Mouse (Mus musculus) bone marrow, adult 2 months (tissue): ENCODE results near the gene Stk4.

Experiments
- CTCF ChIP-seq: fragments of 200-500 bp; IDR thresholded peaks from 2 replicates; pipeline ENCODE4 v1.5.1; 2011; ENCODE audit warnings: low read length, control low read depth; ENCODE audit not compliant: control insufficient read depth, insufficient read depth
- POLR2A ChIP-seq: fragments of 200-500 bp; IDR thresholded peaks from 2 replicates; pipeline ENCODE4 v1.6.1; 2011; ENCODE audit warnings: low read depth, mild to moderate bottlenecking, control low read depth, low read length, borderline replicate concordance; ENCODE audit not compliant: control insufficient read depth

DNA sequence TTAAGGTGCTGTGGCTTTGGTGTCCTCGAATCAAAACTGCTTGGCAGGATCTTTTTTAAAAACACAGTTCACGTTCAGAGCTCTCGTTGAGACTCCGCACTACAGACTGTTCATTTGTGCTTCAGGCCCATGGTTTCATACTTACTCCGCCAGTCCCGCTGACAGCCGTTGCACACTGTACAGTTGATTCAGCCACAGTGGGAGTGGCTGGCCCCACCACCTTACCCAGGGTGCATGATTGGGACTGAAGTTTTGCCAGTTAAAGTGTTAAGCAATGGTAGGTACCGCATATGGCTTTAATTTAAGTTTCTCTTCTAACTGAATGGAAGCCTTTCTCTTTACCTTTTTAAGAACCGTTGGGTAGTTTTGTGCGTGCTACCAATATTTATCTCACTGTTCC, 45.4 kb downstream of the Stk4 start:
- TF ChIP-seq CTCF (no peak), POLR2A (no peak)
